Mouse (Mus musculus): ENCODE data around the gene Arl11.
"Not testable (repeated sequence)": the region's sequence is repeated elsewhere in the genome, so short reads cannot be mapped to it uniquely, and the experiment has no call there.

Arl11 gene

DNA sequence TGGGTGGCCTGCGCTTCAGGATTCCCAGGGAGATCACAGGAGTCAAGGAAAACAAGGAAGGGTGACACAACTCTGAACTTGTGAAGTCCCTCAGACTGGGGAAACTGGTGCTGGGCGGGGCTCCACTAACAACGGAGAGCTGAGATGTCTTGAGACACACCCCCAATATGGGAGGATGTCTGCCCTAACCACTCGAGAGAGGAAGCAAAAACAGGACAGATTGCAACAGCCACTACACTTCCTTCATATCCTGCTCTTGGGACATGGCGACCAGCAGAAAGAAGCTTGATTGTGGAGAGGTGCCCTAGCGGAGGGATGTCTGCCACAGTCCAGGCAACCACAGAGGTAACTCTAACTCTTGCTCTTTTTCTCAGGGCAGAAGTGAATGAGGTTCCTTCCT, at the start of gene Arl11:
Gene Arl11 (plus strand): TSS at position 161 of the 400 bp plus-strand sequence.
- DNase-seq (ENCODE audit: low read depth in 2 of 2, low spot score in 2 of 2), result peak in 1 of 2 experiments; percentile 19

DNA sequence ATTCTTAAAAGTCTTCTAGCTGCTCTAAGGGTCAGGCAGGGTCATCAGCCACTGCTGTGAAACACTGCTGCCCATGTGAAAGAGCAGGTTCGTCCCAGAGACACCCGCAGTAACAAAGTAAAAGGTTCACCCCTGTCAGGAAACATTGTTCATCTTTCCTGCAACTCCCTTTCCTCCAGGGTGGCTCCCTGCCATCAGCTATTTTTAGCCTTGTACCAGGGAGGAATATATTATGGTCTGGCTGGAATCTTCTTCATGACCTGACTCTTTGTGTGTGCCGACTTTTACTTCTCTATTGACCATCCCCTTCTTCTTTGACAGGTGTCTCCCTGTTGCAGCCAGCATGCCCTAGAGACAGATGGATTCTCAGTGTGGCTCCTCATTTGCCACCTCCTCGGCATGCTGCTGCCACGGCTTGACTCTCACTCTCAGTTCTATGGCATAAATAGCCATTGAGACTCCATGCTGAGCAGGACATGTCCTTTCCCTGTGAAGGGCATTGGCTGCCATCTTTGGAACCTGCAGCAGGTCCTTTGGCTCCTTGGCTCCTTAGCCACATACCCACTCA, 41.6 kb upstream of the Arl11 start:
- DNase-seq (ENCODE audit: low read depth in 2 of 2, low spot score in 2 of 2), result no peak

DNA sequence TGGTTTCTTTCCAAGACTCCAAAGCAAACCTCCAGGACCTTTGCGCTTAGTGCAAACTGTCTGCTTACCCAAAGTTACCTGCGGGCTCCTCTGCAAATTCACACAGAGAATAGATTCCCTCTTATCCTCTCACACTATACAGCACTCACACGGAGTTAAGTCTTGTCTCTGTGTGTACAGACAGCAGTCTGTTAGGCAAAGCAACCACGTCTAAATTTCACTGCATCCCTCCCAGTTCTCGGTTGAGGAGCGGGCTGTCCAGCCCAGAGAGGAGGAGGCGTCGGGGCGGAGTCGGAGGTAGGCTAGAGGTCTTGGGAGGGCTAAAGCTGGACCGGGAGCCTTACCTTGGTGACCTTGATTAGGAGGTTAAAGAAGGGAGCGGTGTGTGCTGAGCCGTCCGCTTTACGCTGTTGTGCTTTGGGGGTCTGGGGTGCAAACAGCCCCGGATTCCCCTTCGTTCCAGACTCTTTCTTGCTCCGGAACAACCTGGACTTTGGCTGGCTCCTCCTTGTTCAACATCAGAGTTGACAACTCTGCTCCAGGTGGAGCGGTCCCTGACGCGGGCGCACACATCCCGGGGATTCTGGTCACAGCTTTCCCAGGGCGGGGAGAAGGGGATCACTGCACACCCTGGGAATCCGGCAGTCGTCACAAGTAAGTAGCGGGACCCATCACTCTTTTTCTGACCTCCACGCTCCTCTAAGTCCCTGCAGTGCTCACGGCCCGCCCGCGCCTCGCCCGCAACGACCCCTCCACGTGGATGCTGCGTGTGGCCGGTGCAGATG, 34.9 kb upstream of the Arl11 start:
- DNase-seq (ENCODE audit: low read depth in 2 of 2, low spot score in 2 of 2), result no peak

DNA sequence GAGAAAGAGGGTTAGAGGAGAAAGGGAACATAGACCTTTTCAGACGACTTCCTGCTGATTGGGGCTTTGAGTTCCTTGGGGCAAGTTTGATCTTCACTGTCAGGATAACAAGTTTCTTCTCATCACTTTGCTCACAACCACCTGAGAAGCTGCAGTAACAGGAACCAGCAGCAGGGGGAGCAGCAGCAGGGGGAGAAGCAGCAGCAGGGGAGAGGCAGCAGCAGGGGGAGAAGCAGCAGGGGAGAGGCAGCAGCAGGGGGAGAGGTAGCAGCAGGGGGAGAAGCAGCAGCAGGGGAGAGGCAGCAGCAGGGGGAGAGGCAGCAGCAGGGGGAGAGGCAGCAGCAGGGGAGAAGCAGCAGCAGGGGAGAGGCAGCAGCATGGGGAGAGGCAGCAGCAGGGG, 32.3 kb upstream of the Arl11 start:
- peak in 1 of 2 experiments; percentile 40 for DNase-seq (ENCODE audit: low read depth in 2 of 2, low spot score in 2 of 2)

DNA sequence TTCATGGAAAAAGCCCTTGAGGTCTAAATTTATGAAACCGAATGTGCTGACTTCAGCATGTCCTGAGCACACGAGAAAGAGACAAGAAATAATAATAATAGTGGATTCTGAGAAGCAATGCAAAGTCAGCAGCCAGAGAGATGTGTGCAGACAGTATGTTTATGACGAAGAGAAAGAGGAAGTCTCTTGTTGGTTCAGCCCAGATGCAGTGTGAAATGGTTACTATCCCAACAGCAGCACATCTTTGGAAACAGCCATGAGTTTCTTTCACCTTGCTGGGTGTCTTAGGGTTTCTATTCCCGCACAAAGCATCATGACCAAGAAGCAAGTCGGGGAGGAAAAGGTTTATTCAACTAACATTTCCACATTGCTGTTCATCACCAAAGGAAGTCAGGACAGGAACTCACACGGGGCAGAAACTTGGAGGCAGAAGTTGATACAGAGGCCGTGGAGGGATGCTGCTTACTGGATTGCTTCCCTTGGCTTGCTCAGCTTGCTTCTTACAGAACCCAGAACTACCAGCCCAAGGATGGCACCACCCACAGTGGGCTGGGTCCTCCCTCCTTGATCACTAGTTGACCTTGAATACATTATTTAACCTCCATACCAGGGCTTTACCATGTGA, 30.8 kb upstream of the Arl11 start:
- DNase-seq (ENCODE audit: low read depth in 2 of 2, low spot score in 2 of 2), result no peak

DNA sequence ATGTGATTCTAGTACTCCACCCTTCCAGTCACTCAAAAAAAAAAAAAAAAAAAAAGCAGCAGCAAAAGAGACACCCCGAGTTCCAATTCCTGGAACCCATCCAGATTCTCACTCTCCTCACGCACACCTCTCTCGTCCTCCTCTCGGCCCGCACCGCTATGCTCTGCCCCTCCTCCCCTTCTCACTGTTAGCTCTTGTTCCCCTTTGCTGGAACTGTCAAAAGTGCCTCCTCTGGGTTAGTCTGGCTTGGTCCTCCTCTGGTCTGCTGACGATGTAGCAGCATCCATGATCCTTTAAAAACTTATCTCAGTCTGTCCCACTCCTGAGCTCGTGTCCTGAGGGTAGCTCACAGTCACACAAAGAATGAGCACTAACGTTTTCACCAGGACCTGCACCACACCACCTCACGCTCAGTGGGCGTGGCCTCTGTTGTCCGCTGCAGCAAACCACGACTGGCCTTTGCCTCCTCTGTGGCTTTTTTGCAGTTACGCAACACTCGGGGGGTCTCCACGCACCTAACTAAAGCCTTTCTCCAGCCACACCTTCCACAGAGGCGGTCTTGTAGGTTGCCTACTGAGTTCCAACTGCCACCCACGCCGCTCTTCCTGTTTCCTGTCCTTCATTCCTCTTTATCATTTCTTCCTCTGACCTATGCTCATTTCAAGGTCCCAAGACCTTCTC, 20.8 kb upstream of the Arl11 start:
- DNase-seq (ENCODE audit: low read depth in 2 of 2, low spot score in 2 of 2), result no peak

DNA sequence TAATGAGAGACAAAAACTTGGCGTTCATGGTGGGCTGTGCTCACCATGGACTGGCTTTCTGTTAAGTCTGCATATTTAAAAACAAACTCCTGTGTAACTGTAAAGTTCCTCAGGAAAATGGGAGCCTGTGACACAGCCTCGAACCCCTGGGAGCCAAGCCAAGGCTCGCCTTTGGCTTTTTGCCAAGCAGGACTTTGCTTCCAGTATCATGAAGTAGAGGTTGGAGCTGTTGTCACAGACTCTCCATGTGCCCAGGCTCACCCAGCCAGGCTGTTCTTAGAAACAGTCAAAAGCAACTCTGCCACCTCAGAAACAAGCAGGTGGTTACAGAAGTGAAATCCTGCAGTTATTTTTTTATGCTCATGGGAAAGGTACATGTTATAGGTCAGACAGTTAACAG, 18.9 kb upstream of the Arl11 start:
- no peak for DNase-seq (ENCODE audit: low read depth in 2 of 2, low spot score in 2 of 2)

DNA sequence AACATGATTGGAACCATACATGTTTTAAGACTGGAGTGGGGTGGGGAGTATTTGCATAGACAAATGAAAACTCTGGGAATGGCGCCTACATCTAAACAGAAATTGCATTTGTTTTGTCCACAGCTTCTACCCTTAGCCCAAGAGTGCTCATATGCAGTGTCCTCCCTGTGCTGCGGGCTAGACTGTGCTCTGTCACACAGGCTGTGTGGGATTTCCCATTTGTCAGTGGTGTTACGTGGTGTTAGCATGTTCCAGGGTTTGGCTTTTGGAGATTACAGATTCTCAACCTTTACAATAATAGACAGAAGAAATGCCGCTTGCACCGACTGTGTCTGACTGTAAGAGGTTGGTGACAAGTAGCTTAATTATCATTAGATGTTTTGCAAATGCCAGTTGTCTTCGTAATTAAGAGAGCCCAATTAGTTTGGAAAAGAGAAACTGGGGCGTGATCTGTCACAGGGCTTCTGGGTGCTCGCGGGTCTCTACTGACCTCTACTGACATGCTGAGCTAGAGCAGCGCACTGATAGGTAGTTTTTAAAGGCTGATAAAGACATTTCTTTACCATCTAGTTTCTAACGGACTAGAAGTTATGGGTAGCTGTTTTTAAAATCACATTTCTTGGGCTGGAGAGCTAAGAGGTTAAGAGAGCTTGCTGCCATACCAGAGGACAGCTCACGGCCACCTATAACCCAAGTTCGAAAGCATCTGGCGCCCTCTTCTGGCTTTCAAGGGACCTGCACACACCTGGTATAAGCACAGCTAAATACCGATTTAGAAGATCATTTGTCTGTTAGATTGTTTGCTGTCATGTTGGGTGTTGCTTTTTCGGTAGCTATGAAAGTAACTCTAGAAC, 15.4 kb upstream of the Arl11 start:
- DNase-seq (ENCODE audit: low read depth in 2 of 2, low spot score in 2 of 2), result peak; percentile 53 to 68

DNA sequence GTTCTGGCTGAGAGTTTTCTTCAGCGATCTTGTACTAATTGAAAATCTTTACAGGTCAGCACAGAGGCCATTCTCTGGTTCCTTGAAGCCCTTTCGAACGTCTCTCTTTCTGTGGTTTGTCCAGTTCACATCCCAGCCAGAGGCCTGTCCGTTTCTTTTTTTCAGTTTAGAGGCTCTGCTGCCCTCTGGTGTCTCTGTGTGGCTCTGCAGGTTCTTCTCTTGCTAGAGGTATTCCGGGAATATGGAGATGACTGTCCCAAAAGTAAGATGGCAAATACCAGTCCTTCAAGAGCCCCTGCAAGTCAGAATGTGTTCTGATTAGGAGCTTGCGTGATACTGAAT, 14.8 kb upstream of the Arl11 start:
- DNase-seq (ENCODE audit: low read depth in 2 of 2, low spot score in 2 of 2), result no peak

DNA sequence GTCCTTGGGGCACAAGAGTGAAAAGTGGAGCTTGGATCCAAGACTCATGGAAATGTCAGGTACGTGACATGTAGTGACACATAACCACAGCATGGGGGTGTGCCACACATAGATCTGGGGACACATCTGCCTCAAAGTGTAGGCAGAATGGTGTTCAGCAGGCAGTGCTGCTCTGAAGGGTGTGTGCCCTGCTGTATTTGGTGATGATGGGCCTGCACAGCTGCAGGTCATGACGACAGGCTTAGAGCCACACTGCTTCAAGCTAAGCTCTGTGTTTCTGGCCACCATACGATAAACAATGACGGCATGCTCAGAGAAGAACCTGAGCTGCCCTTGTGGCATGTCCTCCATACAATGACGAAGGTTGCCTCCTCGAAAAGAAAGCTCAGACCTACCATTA, 9.7 kb upstream of the Arl11 start:
- no peak for DNase-seq (ENCODE audit: low read depth in 2 of 2, low spot score in 2 of 2)

DNA sequence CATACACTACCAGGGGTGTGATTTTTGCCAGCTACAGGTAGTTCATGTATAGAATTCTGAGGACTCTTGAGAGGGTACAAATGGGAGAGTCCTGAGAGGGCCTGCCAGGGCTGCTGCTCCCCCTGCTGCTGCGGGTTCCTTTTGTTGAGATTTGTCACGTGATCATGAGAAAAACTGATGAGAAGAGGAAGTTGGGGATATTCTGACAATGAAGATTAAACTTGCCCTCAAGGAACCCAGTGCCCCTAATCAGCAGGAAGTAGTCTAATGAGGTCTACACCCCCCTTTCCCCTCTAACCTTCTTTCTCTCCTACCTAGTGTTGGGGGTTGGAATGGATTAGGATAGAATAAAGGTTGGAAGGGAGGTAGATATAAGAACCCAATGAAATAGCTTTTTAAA, 8.2 kb upstream of the Arl11 start:
- DNase-seq (ENCODE audit: low read depth in 2 of 2, low spot score in 2 of 2), result no peak

DNA sequence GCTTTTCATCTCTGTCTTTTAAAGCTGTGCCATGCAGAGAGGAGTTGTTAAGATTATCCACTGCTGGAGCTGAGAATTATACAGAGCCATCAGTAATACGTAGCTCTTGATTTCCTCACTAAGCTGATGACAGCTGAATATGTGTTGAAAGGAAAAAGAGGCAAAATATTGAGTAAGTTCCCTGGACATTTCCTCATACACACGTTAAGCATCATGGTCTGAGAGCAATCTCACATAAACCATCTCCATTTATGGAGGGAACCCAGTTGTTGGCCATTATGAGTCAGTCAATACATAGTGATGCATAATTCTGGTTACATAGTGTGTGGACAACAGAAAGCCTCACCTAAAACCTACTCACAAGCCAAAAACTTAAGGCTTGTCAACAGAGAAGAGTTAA, 7.1 kb upstream of the Arl11 start:
- no peak for DNase-seq (ENCODE audit: low read depth in 2 of 2, low spot score in 2 of 2)

DNA sequence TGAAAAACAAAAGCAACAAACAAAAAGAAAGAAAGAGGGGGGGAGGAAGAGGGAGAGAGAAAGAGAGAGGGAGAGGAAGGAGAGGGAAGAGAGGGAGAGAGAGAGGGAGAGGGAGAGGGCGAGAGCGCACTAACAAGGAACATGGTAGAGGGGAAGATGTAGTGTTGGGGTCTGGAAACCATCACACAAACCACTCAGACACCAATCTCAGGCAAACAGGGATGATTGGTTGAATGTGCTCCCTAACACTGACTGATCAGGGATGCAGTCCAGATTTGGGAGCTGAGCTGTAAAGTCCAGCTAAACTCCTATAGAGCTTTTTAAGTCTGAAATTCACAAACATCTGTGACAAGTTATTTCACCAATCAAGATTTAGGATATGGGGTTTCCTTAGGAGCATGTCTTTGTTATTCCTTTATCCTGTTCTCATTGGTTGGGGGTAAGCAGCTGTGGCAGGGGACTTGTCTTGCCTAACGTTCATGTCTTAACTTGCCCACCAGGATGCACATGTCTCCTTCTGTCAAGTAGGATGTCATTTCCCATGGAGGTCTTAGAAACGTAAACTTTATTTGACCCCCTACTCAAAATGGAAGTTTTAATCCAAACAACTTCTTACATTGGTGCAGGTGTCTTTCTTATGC, 5.5 kb upstream of the Arl11 start:
- no peak for DNase-seq (ENCODE audit: low read depth in 2 of 2, low spot score in 2 of 2)

DNA sequence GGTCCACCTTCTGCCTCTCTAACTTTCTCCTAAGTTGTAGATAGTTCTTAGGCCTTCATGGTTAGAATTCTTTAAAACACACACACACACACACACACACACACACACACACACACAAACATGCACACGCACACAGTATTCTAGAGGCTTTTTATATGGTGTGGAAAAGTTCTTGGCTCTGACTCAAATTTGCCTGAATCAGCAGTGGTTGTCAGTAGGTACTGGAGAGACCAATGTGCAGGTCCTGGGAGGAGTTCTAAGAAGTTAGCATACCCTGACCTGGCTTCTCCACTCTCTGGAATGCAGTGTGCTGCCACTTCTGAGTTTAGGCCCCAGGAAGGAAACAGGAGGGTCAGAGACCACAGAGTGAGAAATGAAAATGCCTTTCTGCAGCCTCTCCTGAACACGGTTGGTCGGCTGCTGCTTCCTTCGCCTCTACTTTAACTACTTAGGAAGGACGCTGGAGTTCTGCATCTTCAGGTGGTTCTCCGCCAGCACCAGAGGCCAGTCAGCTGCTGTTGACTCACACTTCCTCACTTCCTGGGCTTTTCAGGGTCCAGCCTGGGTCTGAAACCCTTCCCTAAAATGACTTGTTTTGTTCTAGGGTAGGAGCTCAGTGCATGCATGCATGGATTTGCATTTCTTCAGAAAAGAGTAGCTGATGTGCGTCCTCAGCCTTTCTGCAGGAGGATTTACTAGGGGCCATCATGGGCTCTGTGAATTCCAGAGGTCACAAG, 651 bp downstream of the Arl11 start:
- no peak for DNase-seq (ENCODE audit: low read depth in 2 of 2, low spot score in 2 of 2)

DNA sequence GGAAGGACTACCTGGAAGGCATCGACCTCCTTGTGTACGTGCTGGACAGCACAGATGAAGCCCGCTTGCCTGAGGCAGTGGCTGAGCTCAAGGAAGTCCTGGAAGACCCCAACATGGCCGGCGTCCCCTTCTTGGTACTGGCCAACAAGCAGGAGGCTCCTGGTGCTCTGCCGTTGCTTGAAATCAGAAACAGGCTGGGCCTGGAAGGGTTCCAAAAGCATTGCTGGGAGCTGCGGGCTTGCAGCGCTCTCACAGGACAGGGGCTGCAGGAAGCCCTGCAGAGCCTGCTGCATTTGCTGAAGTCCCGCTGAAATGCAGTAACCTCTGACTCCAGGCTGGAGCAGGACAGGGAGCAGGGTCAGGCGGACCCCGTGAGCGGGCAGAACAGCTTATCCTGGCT, 1.4 kb downstream of the Arl11 start:
- DNase-seq (ENCODE audit: low read depth in 2 of 2, low spot score in 2 of 2), result no peak

DNA sequence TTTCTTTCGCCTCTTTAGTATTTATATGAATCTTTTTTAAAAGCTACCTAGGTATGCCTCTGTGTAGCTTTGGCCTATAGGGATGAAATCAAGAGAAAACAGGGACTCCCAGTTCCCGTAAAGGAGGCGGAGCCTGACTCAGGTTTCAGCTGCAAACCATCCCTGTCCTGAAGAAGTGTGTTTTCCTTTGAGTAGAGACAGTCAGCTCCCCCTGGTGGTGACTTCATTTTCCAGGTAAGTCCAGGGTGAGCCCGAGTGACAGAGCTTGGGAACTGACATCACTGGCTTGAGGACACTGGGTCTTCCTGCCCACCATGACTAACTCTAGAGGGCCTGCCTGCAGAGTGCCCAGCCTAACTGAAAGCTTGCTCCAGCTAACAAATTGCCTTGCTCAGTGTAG, 7.3 kb downstream of the Arl11 start:
- peak; percentile 10 to 48 for DNase-seq (ENCODE audit: low read depth in 2 of 2, low spot score in 2 of 2)

DNA sequence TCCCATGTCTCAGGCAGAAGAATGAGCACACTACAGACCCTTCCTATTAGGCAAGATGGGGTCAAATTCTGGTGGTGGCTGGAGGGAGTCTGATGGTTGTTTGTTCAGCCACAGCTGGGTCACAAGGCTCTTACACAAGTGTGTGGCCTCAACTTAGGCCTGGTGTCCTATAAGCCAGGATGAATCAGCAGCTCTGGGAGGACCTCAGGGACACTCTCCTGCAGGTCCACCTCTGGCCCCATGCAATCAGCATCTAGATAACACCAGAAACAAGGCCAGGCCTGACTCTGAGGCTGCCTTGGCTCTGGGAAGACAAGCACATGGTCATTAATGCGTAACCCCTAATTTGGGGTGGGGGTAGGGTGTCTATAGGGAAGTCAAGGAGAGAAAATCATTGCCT, 11.2 kb downstream of the Arl11 start:
- no peak for DNase-seq (ENCODE audit: low read depth in 2 of 2, low spot score in 2 of 2)

DNA sequence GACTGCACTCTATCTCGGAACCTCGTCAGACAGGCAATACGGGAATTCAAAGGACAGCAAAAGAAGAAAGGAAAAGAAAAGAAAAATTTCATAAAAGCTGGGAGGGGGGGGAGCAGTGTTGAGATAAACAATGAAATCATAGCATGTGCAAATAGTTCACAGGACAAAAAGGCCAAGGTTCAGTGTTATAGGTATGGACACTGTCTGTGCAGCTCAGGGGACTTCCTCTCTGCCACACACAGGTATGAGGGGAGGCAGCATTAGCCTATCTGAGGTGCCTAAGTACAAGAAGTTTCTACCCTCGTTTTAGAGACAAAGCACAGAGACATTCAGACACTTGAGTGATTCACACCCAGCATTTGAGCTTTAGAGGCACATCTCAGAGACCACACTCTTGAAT, 11.6 kb downstream of the Arl11 start:
- DNase-seq (ENCODE audit: low read depth in 2 of 2, low spot score in 2 of 2), result no peak

DNA sequence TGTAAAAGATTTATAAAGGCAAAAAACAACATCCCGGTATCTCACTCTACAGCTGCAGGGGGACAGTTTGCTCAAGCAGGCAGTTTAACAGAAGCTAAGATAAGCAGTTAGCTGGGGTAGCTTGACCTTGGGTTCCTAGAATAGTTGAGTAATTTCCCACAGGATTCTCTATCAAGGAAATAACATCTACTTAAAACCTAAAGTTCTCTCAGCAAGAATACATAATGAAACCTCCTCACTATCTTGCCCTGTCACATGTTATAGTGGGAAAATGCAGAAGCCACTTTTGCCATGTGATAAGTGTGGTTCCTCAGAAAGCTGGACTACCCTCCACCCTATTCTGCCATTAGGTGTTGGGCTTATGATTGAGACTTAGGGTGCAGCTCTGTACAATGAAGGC, 13.2 kb downstream of the Arl11 start:
- DNase-seq (ENCODE audit: low read depth in 2 of 2, low spot score in 2 of 2), result no peak

DNA sequence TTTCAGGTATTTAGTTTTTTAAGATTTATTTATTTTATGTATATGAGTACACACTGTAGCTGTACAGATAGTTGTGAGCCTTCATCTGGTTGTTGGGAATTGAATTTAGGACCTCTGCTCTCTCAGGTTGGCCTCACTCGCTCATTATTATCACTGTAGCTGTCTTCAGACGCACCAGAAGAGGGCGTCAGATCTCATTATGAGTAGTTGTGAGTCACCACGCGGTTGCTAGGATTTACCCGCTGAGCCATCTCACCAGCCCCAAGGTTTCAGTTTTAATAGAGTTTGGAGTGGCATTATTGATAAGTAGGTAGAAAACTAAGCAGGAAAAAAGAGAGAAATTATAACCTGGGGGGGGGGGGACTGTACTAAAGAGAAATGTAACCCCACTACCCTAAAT, 17.5 kb downstream of the Arl11 start:
- not testable (repeated sequence) for DNase-seq (ENCODE audit: low read depth in 2 of 2, low spot score in 2 of 2)
